Mouse (Mus musculus) ovary, postnatal 14 days (tissue): ENCODE data around the gene St6galnac3.
"Not testable (repeated sequence)": the region's sequence is repeated elsewhere in the genome, so short reads cannot be mapped to it uniquely, and the experiment has no call there.

ENCODE experiments used
- DNase-seq: peaks from one replicate; pipeline ENCODE4 v3.0.0; 2022; ENCODE audit warnings: low spot score

The St6galnac3 gene

GRCm38 (mm10) chr3:153724701-153725668 is at the start of gene St6galnac3:
TSS of gene St6galnac3 (minus strand) at chr3:153725174.
- DNase-seq: peak; percentile 68

DNA sequence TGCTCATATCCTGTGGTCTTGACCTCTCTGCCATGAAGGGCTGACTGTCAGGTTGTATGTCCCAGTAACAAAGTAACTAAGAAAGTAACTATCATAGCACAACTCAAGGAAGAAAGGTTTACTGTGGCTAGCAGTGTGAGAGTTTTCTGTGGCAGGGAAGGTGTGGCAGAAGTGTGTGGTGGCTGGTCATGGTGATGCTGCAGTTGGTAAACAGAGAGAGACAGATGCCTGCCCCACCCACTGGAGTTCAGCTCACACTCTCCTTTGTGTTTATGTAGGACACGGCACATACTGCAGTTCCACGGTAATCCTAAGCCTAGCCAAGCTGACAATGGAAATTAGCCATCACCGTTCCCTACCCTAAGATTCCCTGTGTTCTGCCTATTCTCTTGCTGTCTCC is 49.6 kb upstream of the St6galnac3 start:
- DNase-seq: no peak

DNA sequence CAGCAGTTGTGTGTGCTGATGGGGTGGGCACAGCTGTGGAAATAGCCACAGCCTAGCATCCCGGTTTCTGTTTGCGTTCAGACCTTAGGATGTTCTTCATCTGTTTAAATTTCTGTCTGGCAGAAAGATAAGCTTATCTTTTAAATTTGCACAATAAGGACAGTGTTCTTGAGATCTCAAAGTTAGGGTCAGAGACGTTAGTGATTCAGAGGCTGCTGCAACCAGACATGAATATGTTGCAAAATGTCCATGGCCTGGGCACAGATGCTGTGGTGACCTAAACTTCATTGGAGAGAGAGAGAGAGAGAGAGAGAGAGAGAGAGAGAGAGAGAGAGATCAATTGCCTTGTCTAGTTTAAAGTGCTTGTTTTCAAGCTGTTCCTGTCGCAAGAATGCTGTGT is 46.5 kb upstream of the St6galnac3 start:
- no peak for DNase-seq

GRCm38 (mm10) chr3:153770573-153770972 is 45.6 kb upstream of the St6galnac3 start:
- no peak for DNase-seq

- no peak for DNase-seq
Observed at GRCm38 (mm10) chr3:153769220-153769619, 44.2 kb upstream of the St6galnac3 start.

DNA sequence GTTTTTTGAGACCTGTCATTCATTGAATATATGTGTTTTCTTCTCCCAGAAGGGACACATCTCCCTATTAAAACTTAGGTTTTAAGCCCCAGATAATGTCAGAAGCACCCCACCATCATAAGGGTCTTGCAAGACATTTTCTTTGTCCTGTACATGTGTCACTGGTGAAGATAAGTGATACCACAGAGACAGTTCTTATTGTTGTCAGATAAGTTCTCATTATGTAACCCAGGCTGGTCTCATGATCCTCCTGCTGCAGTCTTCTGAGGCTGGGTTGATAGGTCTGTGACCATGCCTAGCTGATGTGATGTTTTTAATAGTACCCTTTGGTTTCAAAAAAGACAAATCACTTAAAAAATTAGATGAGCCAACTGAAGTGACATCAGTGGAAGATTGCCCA is 40.2 kb upstream of the St6galnac3 start:
- no peak for DNase-seq

DNA sequence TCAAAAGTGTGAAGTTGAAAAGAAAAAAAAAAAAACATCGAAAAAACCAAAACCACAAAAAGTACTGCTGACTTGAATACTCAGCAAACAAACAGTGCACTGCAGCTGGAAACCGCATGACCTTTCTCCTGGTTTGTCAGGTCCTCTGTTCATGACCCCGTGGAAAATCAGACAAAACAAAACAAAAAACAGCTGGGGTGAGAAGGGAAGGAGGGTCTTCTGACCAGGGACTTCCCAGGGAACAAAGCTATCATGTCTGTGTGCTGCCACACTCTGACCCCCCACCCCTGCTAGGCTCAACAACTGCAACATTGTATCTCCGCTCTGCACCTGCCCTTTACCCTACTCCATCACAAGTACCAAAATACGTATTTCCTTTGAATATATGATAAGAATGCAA is 39.8 kb upstream of the St6galnac3 start:
- DNase-seq: no peak

DNA sequence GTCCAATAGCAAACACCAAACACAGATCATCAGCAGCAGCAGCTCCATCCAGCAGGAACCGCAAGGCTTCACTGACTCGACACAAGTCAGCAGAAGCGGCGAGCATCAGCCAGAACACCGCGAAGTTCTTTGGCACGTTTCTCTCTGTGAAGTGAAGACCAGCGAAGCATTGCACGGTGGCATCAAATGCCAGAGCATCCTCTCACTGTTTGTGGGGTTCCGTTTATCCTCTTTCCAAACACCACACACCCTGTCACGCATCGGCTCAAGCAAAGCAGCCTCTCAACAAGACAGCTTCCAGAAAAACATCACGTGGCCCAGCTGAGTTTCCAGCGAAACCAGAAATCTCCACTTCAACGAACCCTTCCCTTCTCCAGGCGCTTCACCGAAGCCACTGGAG is 36.2 kb upstream of the St6galnac3 start:
- no peak for DNase-seq

DNA sequence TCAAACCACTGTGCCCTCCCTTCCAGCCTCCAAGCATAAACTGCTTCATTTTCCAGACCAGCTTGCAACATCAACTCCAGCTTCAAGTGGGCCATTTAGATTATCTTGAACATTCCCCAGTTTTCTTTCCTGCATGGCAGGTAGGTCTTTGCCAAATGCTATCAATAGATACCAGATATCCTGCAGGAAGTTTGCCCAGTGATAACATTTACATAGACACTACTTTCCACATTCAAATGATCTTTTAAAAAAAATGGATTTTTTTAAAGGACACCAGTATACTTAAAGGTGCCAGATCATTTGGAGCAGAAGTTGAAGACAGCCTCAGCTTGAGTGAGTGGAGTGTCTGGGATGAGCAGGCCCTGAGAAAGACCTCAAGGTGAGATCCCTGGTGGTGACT is 34.3 kb upstream of the St6galnac3 start:
- DNase-seq: no peak

DNA sequence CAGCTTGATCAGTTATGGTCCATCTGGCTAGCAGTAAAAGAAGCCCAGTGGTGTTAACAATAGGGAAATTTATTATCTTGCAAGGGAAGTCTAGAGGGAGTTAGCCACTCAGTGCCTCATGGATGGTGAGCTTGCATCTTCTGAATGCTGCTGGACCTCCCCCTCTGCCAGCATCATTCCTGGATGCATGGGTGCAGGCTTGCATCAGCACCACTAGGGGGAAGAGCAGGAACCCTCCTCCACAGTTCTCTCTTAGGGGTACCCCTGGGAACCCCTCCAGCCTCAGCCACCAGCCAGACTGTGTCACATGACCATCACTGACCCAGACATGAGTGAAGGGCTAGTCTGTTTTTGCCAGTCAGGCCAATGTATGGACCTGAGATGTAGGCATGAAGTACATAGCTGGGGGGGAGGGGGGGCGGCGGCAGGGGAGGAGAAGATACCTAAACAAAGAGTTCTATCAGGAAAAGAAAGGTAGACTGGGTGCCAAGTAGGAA is 31.6 kb upstream of the St6galnac3 start:
- DNase-seq: no peak

DNA sequence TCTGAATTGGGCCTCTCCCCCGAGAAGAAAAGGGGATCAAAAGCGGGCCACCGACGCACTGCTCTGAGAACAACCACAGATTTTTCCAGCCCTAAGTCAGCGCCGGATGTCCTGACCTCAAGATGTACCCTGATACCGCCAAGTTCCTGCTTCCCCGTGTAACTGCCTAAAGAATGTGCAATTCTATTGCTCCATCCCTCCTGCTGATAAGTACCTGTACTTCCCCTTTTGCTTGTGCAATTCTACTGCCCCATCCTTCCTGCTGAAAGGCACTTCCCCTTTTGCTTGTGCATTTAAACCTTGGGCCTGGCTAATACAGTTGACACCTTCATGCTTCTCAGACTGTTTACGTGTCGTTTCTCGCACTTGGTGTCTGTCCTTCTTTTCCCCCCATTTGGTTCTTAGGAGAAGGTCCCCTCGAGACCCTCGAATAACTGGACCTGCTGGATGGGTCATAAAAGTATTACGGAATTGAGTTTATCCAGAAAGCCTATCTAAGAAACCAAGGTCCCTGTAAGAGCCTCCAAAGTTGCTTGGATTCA is 30.9 kb upstream of the St6galnac3 start:
- DNase-seq: not testable (repeated sequence)

GRCm38 (mm10) chr3:153751435-153751834 is 26.5 kb upstream of the St6galnac3 start:
- DNase-seq: no peak

DNA sequence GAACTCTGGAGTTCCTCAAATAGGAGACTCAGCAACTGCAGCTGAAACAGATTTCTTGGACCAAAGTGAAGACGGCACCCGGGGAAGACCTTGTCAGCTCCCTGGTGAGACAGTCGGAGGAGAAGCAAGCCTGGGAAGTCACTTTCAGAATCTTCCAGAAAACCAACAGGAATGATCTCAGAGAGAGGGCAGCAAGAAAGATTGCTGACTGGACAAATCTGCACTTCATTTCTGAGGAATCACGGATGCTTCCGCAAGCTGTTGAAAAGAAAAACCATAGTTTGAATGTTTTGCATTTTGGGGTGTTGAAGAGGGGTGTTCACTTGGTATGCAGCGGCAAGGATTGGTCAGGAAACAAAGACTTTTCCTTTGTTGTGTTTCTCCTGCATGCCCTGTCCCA is 24.4 kb upstream of the St6galnac3 start:
- no peak for DNase-seq

DNA sequence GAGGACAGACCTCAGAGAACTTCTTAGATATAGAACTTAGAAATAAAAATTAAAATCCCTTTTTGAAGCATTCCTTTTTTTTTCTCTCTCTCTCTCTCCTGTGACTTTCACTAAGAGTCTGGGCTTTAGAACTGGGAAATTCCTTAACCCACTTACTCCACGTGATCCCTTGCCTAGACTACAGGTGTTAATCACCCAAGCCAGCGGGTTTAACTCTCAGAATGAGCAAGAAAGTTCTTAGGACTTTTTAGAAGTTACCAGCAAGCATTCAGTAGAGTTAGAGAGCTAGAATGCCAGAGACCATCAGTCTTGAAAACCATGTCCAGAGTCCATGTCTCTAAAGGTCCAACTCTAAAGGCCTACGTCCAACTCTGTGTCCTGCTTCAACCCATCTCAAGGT is 23.3 kb upstream of the St6galnac3 start:
- no peak for DNase-seq

GRCm38 (mm10) chr3:153745099-153745498 is 20.1 kb upstream of the St6galnac3 start:
- no peak for DNase-seq

DNA sequence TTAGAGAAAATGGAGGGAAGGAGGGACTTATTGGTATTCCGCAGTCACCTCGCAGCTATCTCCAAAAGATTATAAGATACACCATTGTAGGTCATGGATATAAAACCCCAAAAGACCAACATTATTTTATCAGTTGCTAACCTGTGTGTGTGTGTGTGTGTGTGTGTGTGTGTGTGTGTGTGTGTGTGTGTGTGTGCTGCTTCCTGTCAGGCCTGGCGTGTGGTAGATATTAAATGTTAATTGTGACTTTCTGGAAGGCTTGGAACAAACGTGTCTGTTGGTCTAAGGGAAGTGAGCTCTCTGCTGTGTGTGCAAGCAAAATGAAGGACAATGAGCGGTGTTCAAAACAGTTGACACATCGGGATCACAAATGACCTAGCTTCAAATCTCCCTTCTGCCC is 19.5 kb upstream of the St6galnac3 start:
- DNase-seq: no peak

- no peak for DNase-seq
Observed at GRCm38 (mm10) chr3:153741800-153742199, 16.8 kb upstream of the St6galnac3 start.

DNA sequence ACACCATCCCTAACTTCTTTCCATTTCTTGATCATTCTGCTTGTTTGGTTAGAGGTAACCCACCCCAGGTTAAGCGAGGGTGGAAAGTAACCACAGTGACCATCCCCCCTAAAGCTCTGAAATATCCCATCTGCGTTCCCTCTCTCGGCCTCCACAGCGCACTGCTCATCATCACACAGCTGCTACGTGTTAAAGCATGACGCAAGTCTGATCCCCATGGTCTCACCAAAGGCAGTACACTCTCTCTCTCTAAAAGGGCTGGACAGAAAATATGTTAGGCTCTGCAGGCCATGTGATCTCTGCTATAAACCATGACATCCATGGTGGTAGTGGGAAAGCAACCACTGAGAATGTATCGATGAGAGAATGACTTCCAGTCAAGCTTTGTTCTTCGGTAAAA is 14.4 kb upstream of the St6galnac3 start:
- DNase-seq: no peak

GRCm38 (mm10) chr3:153738421-153738820 is 13.4 kb upstream of the St6galnac3 start:
- DNase-seq: no peak

DNA sequence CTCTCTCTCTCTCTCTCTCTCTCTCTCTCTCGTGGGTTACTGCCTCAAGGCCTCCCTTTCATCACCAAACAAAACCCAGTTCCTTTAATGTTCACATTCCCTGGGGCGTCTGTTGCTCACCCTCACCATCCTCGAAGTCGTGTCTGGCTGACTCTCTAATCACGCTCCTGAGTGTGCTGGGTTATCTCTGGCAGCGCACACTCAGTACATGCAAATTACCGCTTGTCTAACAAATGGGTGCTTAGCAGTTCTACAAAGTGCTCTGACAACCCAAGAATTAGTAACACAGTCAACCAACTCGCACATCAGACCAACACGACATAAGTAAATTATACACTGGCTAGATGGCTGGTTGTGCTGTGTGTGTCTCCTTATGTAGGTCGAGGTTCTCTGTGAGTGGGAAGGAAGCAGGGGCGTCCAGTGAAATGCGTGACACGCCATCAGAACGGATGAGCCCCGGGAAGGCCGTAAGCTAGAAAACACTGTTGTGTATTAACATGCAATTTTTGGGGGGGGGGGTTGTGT is 11.8 kb upstream of the St6galnac3 start:
- no peak for DNase-seq

GRCm38 (mm10) chr3:153735796-153736549 is 11.0 kb upstream of the St6galnac3 start:
- DNase-seq: no peak

DNA sequence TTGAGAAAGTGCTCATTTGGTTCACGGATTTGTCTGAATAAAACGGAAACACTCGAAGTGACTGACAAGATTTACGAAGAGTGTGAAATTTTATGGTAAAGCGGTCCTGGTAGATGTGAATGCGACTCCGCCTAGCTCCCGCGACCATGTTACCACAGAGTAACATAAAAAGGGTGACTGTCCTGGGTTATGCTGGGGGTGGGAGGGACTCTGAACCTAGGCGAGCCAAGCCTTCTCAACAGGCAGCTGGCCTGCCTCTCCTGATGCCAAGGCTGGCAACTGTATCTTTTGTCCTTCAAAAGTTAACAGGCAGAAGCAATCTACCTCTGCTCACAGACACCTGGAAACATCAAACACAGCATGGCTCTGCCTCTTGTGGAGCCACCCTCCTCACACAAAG is 9.8 kb upstream of the St6galnac3 start:
- DNase-seq: no peak
